Mouse (Mus musculus) embryonic facial prominence, embryonic 15.5 days (tissue): ENCODE measurements around the gene L3hypdh. TPM values are rescaled to one million over a fixed set of nuclear protein-coding genes. Genes with fewer than 3 reads are reported as not detected.

Experiments used
- ATAC-seq: fragments of 200-750 bp; cut with Nextera tagmentation; 2 replicates; pipeline ENCODE4 v1.8.0; 2017; ENCODE audit warnings: low read depth, moderate TSS enrichment; ENCODE audit not compliant: insufficient number of reproducible peaks, low FRiP score, low TSS enrichment
- H3K27ac ChIP-seq: fragments of 300-500 bp; sonication (generic); replicated peaks from 2 replicates; pipeline ENCODE4 v1.5.1; 2015; ENCODE audit warnings: mild to moderate bottlenecking, inconsistent platforms
- H3K27me3 ChIP-seq: fragments of 300-500 bp; sonication (generic); 2 replicates; pipeline ENCODE4 v1.6.1; 2015; ENCODE audit warnings: inconsistent platforms
- H3K36me3 ChIP-seq: fragments of 300-500 bp; sonication (generic); 2 replicates; pipeline ENCODE4 v1.6.1; 2015; ENCODE audit warnings: mild to moderate bottlenecking, inconsistent platforms
- H3K4me1 ChIP-seq: fragments of 300-500 bp; sonication (generic); 2 replicates; pipeline ENCODE4 v1.6.1; 2015; ENCODE audit warnings: inconsistent platforms
- H3K4me2 ChIP-seq: fragments of 300-500 bp; sonication (generic); replicated peaks from 2 replicates; pipeline ENCODE4 v1.6.1; 2015; ENCODE audit warnings: mild to moderate bottlenecking, inconsistent platforms
- H3K4me3 ChIP-seq: fragments of 300-500 bp; sonication (generic); replicated peaks from 2 replicates; pipeline ENCODE4 v1.5.1; 2015; ENCODE audit warnings: mild to moderate bottlenecking, inconsistent platforms
- H3K9ac ChIP-seq: fragments of 300-500 bp; sonication (generic); 2 replicates; pipeline ENCODE4 v1.6.1; 2015; ENCODE audit warnings: inconsistent platforms
- H3K9me3 ChIP-seq: fragments of 300-500 bp; sonication (generic); replicated peaks from 2 replicates; pipeline ENCODE4 v1.6.1; 2016; ENCODE audit warnings: inconsistent platforms
- WGBS: fragments of 180-500 bp; shearing (Covaris S2); methylation state at CpG from one replicate; pipeline ENCODE4 v1.1.7; 2015; 5-methylcytosine and 5-hydroxymethylcytosine counted together
- polyA plus RNA-seq: library from polyadenylated mRNA; unstranded; fragments of >200 nt; fragmentation: Nextera tagmentation; extraction: Ambion mirVana; gene quantifications from 2 replicates; pipeline ENCODE4 v1.2.1, GENCODE M21; 2015

Gene L3hypdh
- polyA plus RNA-seq = 19.2 and 20.5 TPM in 2 replicates

GRCm38 (mm10) chr12:72085329-72086165, at the start of gene L3hypdh, which contains the start of gene Jkamp:
Gene L3hypdh (minus strand): TSS chr12:72085439.
Gene Jkamp (plus strand): TSS chr12:72085589.
- Histone ChIP-seq H3K9me3 (no peaks in the 10 kb centered on the region), H3K27ac (peak within 1 kb of the TSS; percentile 97), H3K9ac (peak within 1 kb of the TSS; percentile 65), H3K27me3 (no peaks in the 10 kb centered on the region), H3K4me1 (peaks cover 29% of the 10 kb centered on the region), H3K36me3 (no peaks in the 10 kb centered on the region), H3K4me3 (peak within 1 kb of the TSS; percentile 77), H3K4me2 (peak within 1 kb of the TSS; percentile 76)
- peak; percentile 98 for ATAC-seq
- WGBS = 1% methylated on average over 60 of the region's 60 CpGs

DNA sequence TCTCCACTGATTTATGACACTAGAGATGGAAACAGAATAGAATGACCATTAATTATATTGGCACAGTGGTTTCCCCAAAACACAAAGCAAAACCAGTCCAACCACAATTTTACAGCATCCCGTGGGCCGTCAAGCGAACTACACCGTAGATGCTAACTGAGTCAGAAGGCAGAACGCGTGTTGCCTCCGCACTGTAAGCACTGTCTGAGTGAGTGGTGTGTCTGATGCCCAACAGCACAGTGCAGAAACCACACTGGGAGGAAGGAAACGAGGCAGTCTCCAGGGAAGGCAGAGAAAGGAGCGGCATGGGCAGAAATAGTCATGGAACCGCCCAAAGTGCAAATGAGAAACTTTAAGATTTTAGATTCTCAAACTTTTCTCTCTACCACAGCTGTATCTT, 44.0 kb upstream of the L3hypdh start:
- 85% methylated on average over 10 of the region's 10 CpGs for WGBS
- no peaks in the 10 kb centered on the region for H3K27me3 ChIP-seq
- no peaks in the 10 kb centered on the region for H3K4me1 ChIP-seq
- no peak for ATAC-seq
- H3K4me2 ChIP-seq = no peak overlapping the region
- no peak overlapping the region for H3K27ac ChIP-seq
- H3K9me3 ChIP-seq = no peaks in the 10 kb centered on the region
- no peak overlapping the region for H3K9ac ChIP-seq
- H3K4me3 ChIP-seq = no peak overlapping the region
- no peaks in the 10 kb centered on the region for H3K36me3 ChIP-seq

- no peaks in the 10 kb centered on the region for H3K9me3 ChIP-seq
- no peak overlapping the region for H3K4me3 ChIP-seq
- H3K4me2 ChIP-seq = no peak overlapping the region
- no peaks in the 10 kb centered on the region for H3K4me1 ChIP-seq
- H3K27me3 ChIP-seq = no peaks in the 10 kb centered on the region
- ATAC-seq = no peak
- no peak overlapping the region for H3K27ac ChIP-seq
- no peak overlapping the region for H3K9ac ChIP-seq
- WGBS = 82% methylated on average over 21 of the region's 23 CpGs
- no peaks in the 10 kb centered on the region for H3K36me3 ChIP-seq
Measured at GRCm38 (mm10) chr12:72115686-72116345, 30.6 kb upstream of the L3hypdh start.

GRCm38 (mm10) chr12:72115126-72115525, 29.9 kb upstream of the L3hypdh start:
- no peaks in the 10 kb centered on the region for H3K4me1 ChIP-seq
- no peaks in the 10 kb centered on the region for H3K9me3 ChIP-seq
- H3K36me3 ChIP-seq = no peaks in the 10 kb centered on the region
- whole genome bisulfite sequencing = 71% methylated on average over 6 of the region's 6 CpGs
- H3K4me2 ChIP-seq = no peak overlapping the region
- no peaks in the 10 kb centered on the region for H3K27me3 ChIP-seq
- H3K27ac ChIP-seq = no peak overlapping the region
- no peak overlapping the region for H3K9ac ChIP-seq
- H3K4me3 ChIP-seq = no peak overlapping the region
- ATAC-seq = no peak

GRCm38 (mm10) chr12:72104525-72105281, 19.5 kb upstream of the L3hypdh start:
- H3K4me1 ChIP-seq = no peaks in the 10 kb centered on the region
- no peaks in the 10 kb centered on the region for H3K9me3 ChIP-seq
- H3K4me3 ChIP-seq = no peak overlapping the region
- peaks cover 11% of the 10 kb centered on the region; the same call in 1 of the 2 replicates for H3K36me3 ChIP-seq
- 31% methylated on average over 14 of the region's 14 CpGs for WGBS
- 0 out of 2 replicates have a peak, but pooled peaks have one; percentile 43 for ATAC-seq
- H3K27ac ChIP-seq = no peak overlapping the region
- H3K4me2 ChIP-seq = 0 out of 2 replicates have a peak overlapping the region, but pooled peaks have one; percentile 12
- H3K9ac ChIP-seq = no peak overlapping the region
- no peaks in the 10 kb centered on the region for H3K27me3 ChIP-seq

GRCm38 (mm10) chr12:72104027-72104426, 18.8 kb upstream of the L3hypdh start:
- no peaks in the 10 kb centered on the region for H3K4me1 ChIP-seq
- 83% methylated on average over 5 of the region's 5 CpGs for WGBS
- H3K9ac ChIP-seq = no peak overlapping the region
- H3K27me3 ChIP-seq = no peaks in the 10 kb centered on the region
- ATAC-seq = no peak
- H3K4me2 ChIP-seq = no peak overlapping the region
- H3K36me3 ChIP-seq = peaks cover 16% of the 10 kb centered on the region; the same call in 1 of the 2 replicates
- no peaks in the 10 kb centered on the region for H3K9me3 ChIP-seq
- H3K4me3 ChIP-seq = no peak overlapping the region
- no peak overlapping the region for H3K27ac ChIP-seq

DNA sequence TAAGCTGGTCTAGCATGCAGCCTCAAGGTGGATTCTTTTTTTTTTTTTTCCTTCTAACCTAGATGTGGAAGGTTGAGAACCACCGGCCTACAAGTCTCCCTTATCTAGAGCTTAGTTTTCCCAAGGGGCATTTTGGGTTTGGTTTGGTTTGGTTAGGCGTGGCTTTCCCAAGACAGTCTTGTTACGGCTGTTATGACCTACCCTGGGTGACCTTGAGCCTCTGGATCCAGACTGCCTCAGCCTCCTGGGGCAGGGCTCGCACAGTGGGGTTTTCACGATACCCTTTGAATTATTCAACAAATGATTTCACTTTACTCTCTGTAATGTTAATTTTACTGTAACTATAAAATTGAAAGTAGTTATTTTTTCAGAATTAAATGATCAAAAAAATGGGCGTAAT, 17.5 kb upstream of the L3hypdh start:
- no peaks in the 10 kb centered on the region for H3K27me3 ChIP-seq
- no peak for ATAC-seq
- H3K4me2 ChIP-seq = no peak overlapping the region
- 79% methylated on average over 6 of the region's 6 CpGs for WGBS
- no peak overlapping the region for H3K4me3 ChIP-seq
- H3K4me1 ChIP-seq = no peaks in the 10 kb centered on the region
- peaks cover 22% of the 10 kb centered on the region for H3K36me3 ChIP-seq
- H3K9ac ChIP-seq = no peak overlapping the region
- H3K9me3 ChIP-seq = no peaks in the 10 kb centered on the region
- H3K27ac ChIP-seq = no peak overlapping the region

GRCm38 (mm10) chr12:72096966-72097365, 11.7 kb upstream of the L3hypdh start:
- no peak overlapping the region for H3K9ac ChIP-seq
- no peak for ATAC-seq
- H3K9me3 ChIP-seq = no peaks in the 10 kb centered on the region
- 93% methylated on average over 8 of the region's 8 CpGs for WGBS
- no peaks in the 10 kb centered on the region for H3K4me1 ChIP-seq
- H3K4me3 ChIP-seq = no peak overlapping the region
- H3K36me3 ChIP-seq = peaks cover 75% of the 10 kb centered on the region
- H3K4me2 ChIP-seq = no peak overlapping the region
- no peaks in the 10 kb centered on the region for H3K27me3 ChIP-seq
- no peak overlapping the region for H3K27ac ChIP-seq

GRCm38 (mm10) chr12:72089802-72090201, 4.6 kb upstream of the L3hypdh start:
- Histone ChIP-seq H3K27ac (no peak overlapping the region), H3K9me3 (no peaks in the 10 kb centered on the region), H3K4me3 (no peak overlapping the region), H3K9ac (no peak overlapping the region), H3K4me2 (no peak overlapping the region), H3K36me3 (peaks cover 33% of the 10 kb centered on the region), H3K27me3 (no peaks in the 10 kb centered on the region), H3K4me1 (peaks cover 15% of the 10 kb centered on the region)
- 88% methylated on average over 4 of the region's 4 CpGs for WGBS
- ATAC-seq = no peak

- H3K9me3 ChIP-seq = no peaks in the 10 kb centered on the region
- peak overlapping the region; percentile 65 for H3K9ac ChIP-seq
- H3K4me3 ChIP-seq = peak overlapping the region; percentile 77
- H3K27me3 ChIP-seq = no peaks in the 10 kb centered on the region
- peak overlapping the region; percentile 97 for H3K27ac ChIP-seq
- H3K36me3 ChIP-seq = 0 out of 2 replicates have a peak, but pooled peaks cover under 1% of the 10 kb centered on the region
- H3K4me2 ChIP-seq = peak overlapping the region; percentile 59
- H3K4me1 ChIP-seq = peaks cover 29% of the 10 kb centered on the region
- WGBS = 2% methylated on average over 18 of the region's 18 CpGs
- no peak; the same call in 1 of the 2 replicates for ATAC-seq
Measured at GRCm38 (mm10) chr12:72086166-72086825, 1.1 kb upstream of the L3hypdh start.
